Mouse (Mus musculus) ES-E14 (cell line): ENCODE results near the gene Zmiz1.

Source experiments
- HCFC1 ChIP-seq: IDR thresholded peaks from 2 replicates; pipeline ENCODE4 v1.6.1; 2012; ENCODE audit warnings: low read length, inconsistent platforms, borderline replicate concordance; ENCODE audit not compliant: insufficient read depth
- MAFK ChIP-seq: IDR thresholded peaks from 2 replicates; pipeline ENCODE4 v1.6.1; 2014; ENCODE audit warnings: mild to moderate bottlenecking, low read depth, low read length, inconsistent platforms; ENCODE audit not compliant: insufficient read depth
- ZNF384 ChIP-seq: IDR thresholded peaks from 2 replicates; pipeline ENCODE4 v1.6.1; 2012; ENCODE audit warnings: low read depth, low read length, inconsistent platforms

GRCm38 (mm10) chr14:25525729-25526128, 66.7 kb downstream of the Zmiz1 start:
- TF ChIP-seq MAFK (no peak), ZNF384 (no peak), HCFC1 (no peak)
